Mouse (Mus musculus) MEL (cell line): Measurements from ENCODE around the gene Zfp664.

ENCODE experiments used
- CTCF ChIP-seq, 3 experiments: IDR thresholded peaks in 2 of 3; conservative IDR thresholded peaks in 1 of 3; 2 replicates each; pipeline ENCODE4 v1.5.1; 2011 to 2012; ENCODE audit warnings: low read length in 3 of 3, low read depth in 2 of 3, mild to moderate bottlenecking in 2 of 3, improper control_type of control experiment in 1 of 3, inconsistent platforms in 1 of 3, mixed read lengths in 1 of 3, moderate library complexity in 1 of 3; ENCODE audit not compliant: control insufficient read depth in 1 of 3, insufficient read depth in 1 of 3, poor library complexity in 1 of 3, severe bottlenecking in 1 of 3
- GATA1 ChIP-seq: IDR thresholded peaks from 2 replicates; pipeline ENCODE4 v1.6.1; 2011; ENCODE audit warnings: low read depth, low read length, improper control_type of control experiment
- JUND ChIP-seq: IDR thresholded peaks from 2 replicates; pipeline ENCODE4 v1.6.1; 2011; ENCODE audit warnings: low read depth, mild to moderate bottlenecking, improper control_type of control experiment, low read length
- MAFK ChIP-seq: IDR thresholded peaks from 2 replicates; pipeline ENCODE4 v1.6.1; 2011; ENCODE audit warnings: low read depth, mild to moderate bottlenecking, low read length, improper control_type of control experiment, borderline replicate concordance
- MEF2A ChIP-seq: IDR thresholded peaks from 2 replicates; pipeline ENCODE4 v1.6.1; 2014; ENCODE audit warnings: low read depth, mild to moderate bottlenecking, inconsistent platforms, low read length, improper control_type of control experiment; ENCODE audit not compliant: poor library complexity, insufficient replicate concordance, severe bottlenecking; ENCODE audit errors: extremely low read depth
- MYB ChIP-seq: IDR thresholded peaks from 2 replicates; pipeline ENCODE4 v1.6.1; 2011; ENCODE audit warnings: mild to moderate bottlenecking, low read depth, low read length, improper control_type of control experiment
- POLR2AphosphoS2 ChIP-seq: IDR thresholded peaks from 2 replicates; pipeline ENCODE4 v1.6.1; 2011; ENCODE audit warnings: low read length, improper control_type of control experiment
- RAD21 ChIP-seq: IDR thresholded peaks from 2 replicates; pipeline ENCODE4 v1.6.1; 2011; ENCODE audit warnings: mild to moderate bottlenecking, low read depth, low read length, improper control_type of control experiment
- SMC3 ChIP-seq: IDR thresholded peaks from 2 replicates; pipeline ENCODE4 v1.6.1; 2011; ENCODE audit warnings: low read depth, low read length, improper control_type of control experiment
- TCF12 ChIP-seq: IDR thresholded peaks from 2 replicates; pipeline ENCODE4 v1.6.1; 2014; ENCODE audit warnings: low read depth, mild to moderate bottlenecking, inconsistent platforms, low read length, improper control_type of control experiment, moderate library complexity
- ZKSCAN1 ChIP-seq: IDR thresholded peaks from 2 replicates; pipeline ENCODE4 v1.6.1; 2012; ENCODE audit warnings: low read depth, mild to moderate bottlenecking, inconsistent platforms, low read length, improper control_type of control experiment, moderate library complexity
- ZMIZ1 ChIP-seq: IDR thresholded peaks from 2 replicates; pipeline ENCODE4 v1.6.1; 2012; ENCODE audit warnings: low read depth, mild to moderate bottlenecking, inconsistent platforms, low read length, improper control_type of control experiment, moderate library complexity
- ZNF384 ChIP-seq: IDR thresholded peaks from 2 replicates; pipeline ENCODE4 v1.6.1; 2012; ENCODE audit warnings: low read depth, mild to moderate bottlenecking, inconsistent platforms, low read length, improper control_type of control experiment

DNA sequence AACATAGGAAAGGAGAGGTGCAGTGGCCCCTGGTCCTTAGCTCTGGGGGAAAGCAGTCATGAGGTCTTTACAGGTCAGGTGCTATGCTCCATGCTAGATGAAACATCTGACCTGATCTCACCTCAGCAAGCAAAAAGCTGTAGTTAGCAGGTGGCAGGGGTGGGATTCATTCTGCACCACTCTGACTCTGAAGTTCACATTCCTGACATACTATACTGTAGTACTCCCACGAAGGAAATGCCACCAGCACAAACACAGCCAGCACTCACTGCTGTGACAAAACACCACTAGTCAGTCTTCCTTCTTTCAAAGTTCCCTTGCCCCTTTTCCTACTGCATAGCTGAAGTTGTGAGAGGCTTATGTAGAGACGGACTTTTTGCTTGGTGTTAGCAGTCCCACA lies 10.2 kb upstream of the Zfp664 start:
- TF ChIP-seq MEF2A = no peak
- TF ChIP-seq POLR2AphosphoS2 = no peak
- no peak for TF ChIP-seq MAFK
- no peak for TF ChIP-seq CTCF (IDR thresholded peaks at IDR 0.05 in 2 of 3, conservative IDR thresholded peaks at IDR 0.05 in 1 of 3; ENCODE audit: control insufficient read depth in 1 of 3, insufficient read depth in 1 of 3, low read depth in 2 of 3, low read length in 3 of 3, poor library complexity in 1 of 3, severe bottlenecking in 1 of 3)
- TF ChIP-seq JUND = no peak
- TF ChIP-seq ZKSCAN1 = no peak
- no peak for TF ChIP-seq SMC3
- TF ChIP-seq MYB = no peak
- TF ChIP-seq RAD21 = no peak
- no peak for TF ChIP-seq GATA1
- no peak for TF ChIP-seq ZMIZ1
- no peak for TF ChIP-seq TCF12
- TF ChIP-seq ZNF384 = no peak
